Mouse (Mus musculus): ENCODE data around the gene Slc6a16. TPM values are rescaled to one million over a fixed set of nuclear protein-coding genes. Genes with fewer than 3 reads are reported as not detected.

Gene Slc6a16
- polyA plus RNA-seq, 1 experiment, result not detected

GRCm38 (mm10) chr7:45304869-45305268, 64.0 kb downstream of the Slc6a16 start:
- H3K4me3 ChIP-seq, result no peak overlapping the region

GRCm38 (mm10) chr7:45305275-45305674, 64.4 kb downstream of the Slc6a16 start:
- TF ChIP-seq E2F4 (IDR thresholded peaks at IDR 0.05; ENCODE audit: insufficient read depth) (no peak), MYOD1 (IDR thresholded peaks at IDR 0.05; ENCODE audit: control insufficient read depth in 1 of 3, insufficient read length in 2 of 3, low read depth in 2 of 3) (no peak), SRF (IDR thresholded peaks at IDR 0.05; ENCODE audit: control insufficient read depth, insufficient read length, low read depth) (no peak)
- Histone ChIP-seq H3K4me2 (ENCODE audit: low read depth) (no peak overlapping the region), H3K79me2 (ENCODE audit: control insufficient read depth, insufficient read depth) (no peaks in the 10 kb centered on the region)

More at GRCm38 (mm10) chr7:45304869-45305268, 64.0 kb downstream of the Slc6a16 start:
- Histone ChIP-seq H3K79me2 (ENCODE audit: control insufficient read depth, insufficient read depth) (no peaks in the 10 kb centered on the region), H3K27me3 (ENCODE audit: control insufficient read depth, insufficient read depth, insufficient read length) (no peaks in the 10 kb centered on the region), H3ac (ENCODE audit: control insufficient read depth, insufficient read length) (no peak overlapping the region), H3K36me3 (ENCODE audit: control insufficient read depth, insufficient read depth) (peaks cover 6% of the 10 kb centered on the region), H3K4me2 (ENCODE audit: low read depth) (no peak overlapping the region)
- TF ChIP-seq TCF3 (IDR thresholded peaks at IDR 0.05; ENCODE audit: insufficient read length, low read depth) (no peak), CEBPB (IDR thresholded peaks at IDR 0.05; ENCODE audit: insufficient read depth, poor library complexity, severe bottlenecking) (no peak), POLR2AphosphoS2 (IDR thresholded peaks at IDR 0.05; ENCODE audit: insufficient read length, low read depth) (no peak), MYOD1 (IDR thresholded peaks at IDR 0.05; ENCODE audit: control insufficient read depth in 1 of 3, insufficient read length in 2 of 3, low read depth in 2 of 3) (no peak), REST (IDR thresholded peaks at IDR 0.05; ENCODE audit: insufficient read depth, insufficient read length) (no peak), E2F4 (IDR thresholded peaks at IDR 0.05; ENCODE audit: insufficient read depth) (no peak), POLR2A (IDR thresholded peaks at IDR 0.05; ENCODE audit: insufficient read length, low read depth) (no peak), MAX (IDR thresholded peaks at IDR 0.05; ENCODE audit: low read depth) (no peak), SRF (IDR thresholded peaks at IDR 0.05; ENCODE audit: control insufficient read depth, insufficient read length, low read depth) (no peak), TCF12 (IDR thresholded peaks at IDR 0.05; ENCODE audit: insufficient read depth, poor library complexity, severe bottlenecking) (no peak), MYOG (IDR thresholded peaks at IDR 0.05; ENCODE audit: control insufficient read depth in 1 of 3, insufficient read depth in 1 of 3, insufficient read length in 2 of 3, low read depth in 2 of 3) (no peak), USF1 (IDR thresholded peaks at IDR 0.05; ENCODE audit: low read depth) (no peak)

GRCm38 (mm10) chr7:45308551-45309240, 67.8 kb downstream of the Slc6a16 start:
- H3K4me3 ChIP-seq, result no peak overlapping the region

More at GRCm38 (mm10) chr7:45305275-45305674, 64.4 kb downstream of the Slc6a16 start:
- Histone ChIP-seq H3K36me3 (ENCODE audit: control insufficient read depth, insufficient read depth) (peaks cover 6% of the 10 kb centered on the region), H3ac (ENCODE audit: control insufficient read depth, insufficient read length) (no peak overlapping the region), H3K4me3 (no peak overlapping the region), H3K27me3 (ENCODE audit: control insufficient read depth, insufficient read depth, insufficient read length) (no peaks in the 10 kb centered on the region)

GRCm38 (mm10) chr7:45309455-45309854, 68.6 kb downstream of the Slc6a16 start:
- TF ChIP-seq MYOD1 (IDR thresholded peaks at IDR 0.05; ENCODE audit: control insufficient read depth in 1 of 3, insufficient read length in 2 of 3, low read depth in 2 of 3) (no peak), USF1 (IDR thresholded peaks at IDR 0.05; ENCODE audit: low read depth) (no peak), POLR2AphosphoS2 (IDR thresholded peaks at IDR 0.05; ENCODE audit: insufficient read length, low read depth) (no peak), E2F4 (IDR thresholded peaks at IDR 0.05; ENCODE audit: insufficient read depth) (no peak), TCF12 (IDR thresholded peaks at IDR 0.05; ENCODE audit: insufficient read depth, poor library complexity, severe bottlenecking) (no peak), REST (IDR thresholded peaks at IDR 0.05; ENCODE audit: insufficient read depth, insufficient read length) (no peak), MYOG (IDR thresholded peaks at IDR 0.05; ENCODE audit: control insufficient read depth in 1 of 3, insufficient read depth in 1 of 3, insufficient read length in 2 of 3, low read depth in 2 of 3) (no peak), CEBPB (IDR thresholded peaks at IDR 0.05; ENCODE audit: insufficient read depth, poor library complexity, severe bottlenecking) (no peak), POLR2A (IDR thresholded peaks at IDR 0.05; ENCODE audit: insufficient read length, low read depth) (no peak), TCF3 (IDR thresholded peaks at IDR 0.05; ENCODE audit: insufficient read length, low read depth) (no peak)
- Histone ChIP-seq H3K79me2 (ENCODE audit: control insufficient read depth, insufficient read depth) (no peaks in the 10 kb centered on the region), H3K36me3 (ENCODE audit: control insufficient read depth, insufficient read depth) (peaks cover 6% of the 10 kb centered on the region), H3K27me3 (ENCODE audit: control insufficient read depth, insufficient read depth, insufficient read length) (no peaks in the 10 kb centered on the region), H3K4me2 (ENCODE audit: low read depth) (no peak overlapping the region), H3K4me3 (no peak overlapping the region), H3ac (ENCODE audit: control insufficient read depth, insufficient read length) (no peak overlapping the region)

More at GRCm38 (mm10) chr7:45308551-45309240, 67.8 kb downstream of the Slc6a16 start:
- Histone ChIP-seq H3K27me3 (ENCODE audit: control insufficient read depth, insufficient read depth, insufficient read length) (no peaks in the 10 kb centered on the region), H3K36me3 (ENCODE audit: control insufficient read depth, insufficient read depth) (peaks cover 6% of the 10 kb centered on the region), H3K4me2 (ENCODE audit: low read depth) (no peak overlapping the region), H3ac (ENCODE audit: control insufficient read depth, insufficient read length) (no peak overlapping the region), H3K79me2 (ENCODE audit: control insufficient read depth, insufficient read depth) (no peaks in the 10 kb centered on the region)
- TF ChIP-seq USF1 (IDR thresholded peaks at IDR 0.05; ENCODE audit: low read depth) (no peak), MYOG (IDR thresholded peaks at IDR 0.05; ENCODE audit: control insufficient read depth in 1 of 3, insufficient read depth in 1 of 3, insufficient read length in 2 of 3, low read depth in 2 of 3) (no peak), POLR2AphosphoS2 (IDR thresholded peaks at IDR 0.05; ENCODE audit: insufficient read length, low read depth) (no peak), CEBPB (IDR thresholded peaks at IDR 0.05; ENCODE audit: insufficient read depth, poor library complexity, severe bottlenecking) (no peak)

GRCm38 (mm10) chr7:45312023-45312422, 71.1 kb downstream of the Slc6a16 start:
- Histone ChIP-seq H3K79me2 (ENCODE audit: control insufficient read depth, insufficient read depth) (no peaks in the 10 kb centered on the region), H3K36me3 (ENCODE audit: control insufficient read depth, insufficient read depth) (no peaks in the 10 kb centered on the region), H3K4me3 (no peak overlapping the region), H3K27me3 (ENCODE audit: control insufficient read depth, insufficient read depth, insufficient read length) (no peaks in the 10 kb centered on the region), H3ac (ENCODE audit: control insufficient read depth, insufficient read length) (no peak overlapping the region), H3K4me2 (ENCODE audit: low read depth) (no peak overlapping the region)
- no peak for TF ChIP-seq MAX (IDR thresholded peaks at IDR 0.05; ENCODE audit: low read depth)
- TF ChIP-seq E2F4 (IDR thresholded peaks at IDR 0.05; ENCODE audit: insufficient read depth), result no peak
- no peak for TF ChIP-seq MYOD1 (IDR thresholded peaks at IDR 0.05; ENCODE audit: control insufficient read depth in 1 of 3, insufficient read length in 2 of 3, low read depth in 2 of 3)
- TF ChIP-seq POLR2AphosphoS2 (IDR thresholded peaks at IDR 0.05; ENCODE audit: insufficient read length, low read depth), result no peak
- no peak for TF ChIP-seq TCF12 (IDR thresholded peaks at IDR 0.05; ENCODE audit: insufficient read depth, poor library complexity, severe bottlenecking)
- TF ChIP-seq USF1 (IDR thresholded peaks at IDR 0.05; ENCODE audit: low read depth), result no peak
- no peak for TF ChIP-seq POLR2A (IDR thresholded peaks at IDR 0.05; ENCODE audit: insufficient read length, low read depth)
- no peak for TF ChIP-seq REST (IDR thresholded peaks at IDR 0.05; ENCODE audit: insufficient read depth, insufficient read length)
- no peak for TF ChIP-seq TCF3 (IDR thresholded peaks at IDR 0.05; ENCODE audit: insufficient read length, low read depth)
- TF ChIP-seq MYOG (IDR thresholded peaks at IDR 0.05; ENCODE audit: control insufficient read depth in 1 of 3, insufficient read depth in 1 of 3, insufficient read length in 2 of 3, low read depth in 2 of 3), result no peak
